Comparison of ENCODE assay signal across 25 mouse cellular contexts in genomic region chr5:124636139-124636538, GRCm38 (mm10).
"Had no signal": no experiment of that assay in that cellular context is flagged by ENCODE, and none has a peak within 500 bp of the region (broad histone marks: within the 10 kb centered on the region; RNA-seq: fewer than 3 reads in every experiment).

No protein-coding gene starts in this region.

- H3K4me1 ChIP-seq: heart, embryonic 13.5 days; heart, embryonic 15.5 days; hindbrain, embryonic 13.5 days; hindbrain, embryonic 15.5 days; kidney, embryonic 15.5 days; limb, embryonic 12.5 days had no signal

- H3K27me3 ChIP-seq: heart, embryonic 13.5 days; heart, embryonic 15.5 days; hindbrain, embryonic 13.5 days; hindbrain, embryonic 15.5 days; kidney, embryonic 15.5 days; limb, embryonic 12.5 days; liver, embryonic 12.5 days had no signal

- H3K4me3 ChIP-seq: heart, adult 2 months; heart, embryonic 13.5 days; heart, embryonic 15.5 days; hindbrain, embryonic 13.5 days; hindbrain, embryonic 15.5 days; kidney, embryonic 15.5 days; limb, embryonic 12.5 days; liver, embryonic 12.5 days had no signal

- H3K4me2 ChIP-seq: heart, embryonic 11.5 days; heart, embryonic 13.5 days; heart, embryonic 15.5 days; hindbrain, embryonic 13.5 days; hindbrain, embryonic 15.5 days; kidney, embryonic 15.5 days; limb, embryonic 12.5 days; liver, embryonic 12.5 days had no signal

- H3K9me3 ChIP-seq: heart, embryonic 13.5 days; heart, embryonic 15.5 days; hindbrain, embryonic 13.5 days; hindbrain, embryonic 15.5 days; kidney, embryonic 15.5 days; limb, embryonic 12.5 days; liver, embryonic 12.5 days had no signal

- H3K27ac ChIP-seq: heart, adult 2 months; heart, embryonic 13.5 days; heart, embryonic 15.5 days; hindbrain, embryonic 13.5 days; hindbrain, embryonic 15.5 days; hindbrain, postnatal 0 days; kidney, embryonic 15.5 days; kidney, postnatal 0 days; liver, embryonic 12.5 days had no signal

- DNase-seq: gastrocnemius, postnatal 14 days; gastrocnemius, postnatal 36 days; heart, adult 11 months; heart, adult 2 months; heart, postnatal 14 days; heart, postnatal 36 days; kidney, adult 11 months; kidney, adult 2 months; kidney, adult 9 months; kidney, postnatal 14 days; kidney, postnatal 36 days; layer of hippocampus, adult 9-11 months; layer of hippocampus, postnatal 36 days; left cerebral cortex, postnatal 4 days had no signal

- ATAC-seq: hindbrain, postnatal 0 days; intestine, embryonic 16.5 days; liver, embryonic 12.5 days had no signal

- H3K9ac ChIP-seq: heart, embryonic 13.5 days; heart, embryonic 15.5 days; hindbrain, embryonic 13.5 days; hindbrain, embryonic 15.5 days; kidney, embryonic 15.5 days; limb, embryonic 12.5 days; liver, embryonic 12.5 days had no signal
